Mouse (Mus musculus) forebrain, embryonic 13.5 days (tissue): Measurements from ENCODE around the gene Zfp385b. TPM values are rescaled to one million over a fixed set of nuclear protein-coding genes. Genes with fewer than 3 reads are reported as not detected.

Experiments used
- ATAC-seq: fragments of 200-750 bp; cut with Nextera tagmentation; 2 replicates; pipeline ENCODE4 v1.8.0; 2017
- H3K27ac ChIP-seq: fragments of 300-500 bp; sonication (generic); 2 replicates; pipeline ENCODE4 v1.5.1; 2015; ENCODE audit warnings: inconsistent platforms, mild to moderate bottlenecking, moderate library complexity
- H3K27me3 ChIP-seq: fragments of 300-500 bp; sonication (generic); 2 replicates; pipeline ENCODE4 v1.6.1; 2015; ENCODE audit warnings: mild to moderate bottlenecking, inconsistent platforms
- H3K36me3 ChIP-seq: fragments of 300-500 bp; sonication (generic); 2 replicates; pipeline ENCODE4 v1.6.1; 2015; ENCODE audit warnings: mild to moderate bottlenecking, inconsistent platforms; ENCODE audit not compliant: poor library complexity, severe bottlenecking
- H3K4me1 ChIP-seq: fragments of 300-500 bp; sonication (generic); 2 replicates; pipeline ENCODE4 v1.6.1; 2015; ENCODE audit warnings: inconsistent platforms
- H3K4me2 ChIP-seq: fragments of 300-500 bp; sonication (generic); 2 replicates; pipeline ENCODE4 v1.6.1; 2015; ENCODE audit warnings: inconsistent platforms, mild to moderate bottlenecking, moderate library complexity
- H3K4me3 ChIP-seq: fragments of 300-500 bp; sonication (generic); 2 replicates; pipeline ENCODE4 v1.5.1; 2015; ENCODE audit warnings: mild to moderate bottlenecking, inconsistent platforms
- H3K9ac ChIP-seq: fragments of 300-500 bp; sonication (generic); 2 replicates; pipeline ENCODE4 v1.6.1; 2015; ENCODE audit warnings: mild to moderate bottlenecking, inconsistent platforms
- H3K9me3 ChIP-seq: fragments of 300-500 bp; sonication (generic); replicated peaks from 2 replicates; pipeline ENCODE4 v1.6.1; 2016; ENCODE audit warnings: inconsistent platforms
- WGBS: fragments of 180-500 bp; shearing (Covaris S2); methylation state at CpG from one replicate; pipeline ENCODE4 v1.1.7; 2015; 5-methylcytosine and 5-hydroxymethylcytosine counted together
- polyA plus RNA-seq: library from polyadenylated mRNA; unstranded; fragments of >200 nt; fragmentation: Nextera tagmentation; extraction: Ambion mirVana; gene quantifications from 2 replicates; pipeline ENCODE4 v1.2.1, GENCODE M21; 2015

Gene Zfp385b
- polyA plus RNA-seq: 3.9 and 4.6 TPM in 2 replicates

DNA sequence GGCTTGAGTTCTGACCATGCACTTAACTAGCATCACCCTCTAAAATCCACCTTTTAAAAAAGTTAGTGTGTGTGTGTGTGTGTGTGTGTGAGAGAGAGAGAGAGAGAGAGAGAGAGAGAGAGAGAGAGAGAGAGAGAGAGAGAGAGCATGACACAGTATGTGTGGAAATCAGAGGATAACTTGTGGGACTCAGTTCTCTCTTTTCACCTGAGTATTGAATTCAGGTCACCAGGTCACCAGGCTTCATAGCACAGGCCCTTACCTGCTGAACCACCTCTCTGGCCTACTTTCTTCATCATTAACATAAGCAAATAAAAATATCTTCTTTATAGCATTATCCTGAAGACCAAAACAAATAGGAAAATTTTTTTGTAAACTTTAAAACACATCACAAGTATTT, at the start of gene Zfp385b:
Gene Zfp385b (minus strand): TSS at position 101 of the 400 bp plus-strand sequence.
- no peak within 1 kb of the TSS for H3K27ac ChIP-seq
- no peak for ATAC-seq
- peaks cover 13% of the 10 kb centered on the region; the same call in 1 of the 2 replicates for H3K4me1 ChIP-seq
- no peak within 1 kb of the TSS for H3K4me2 ChIP-seq
- no peaks in the 10 kb centered on the region; the same call in 1 of the 2 replicates for H3K9me3 ChIP-seq
- H3K4me3 ChIP-seq: no peak within 1 kb of the TSS
- no peaks in the 10 kb centered on the region for H3K36me3 ChIP-seq
- peaks cover 48% of the 10 kb centered on the region for H3K27me3 ChIP-seq
- H3K9ac ChIP-seq: no peak within 1 kb of the TSS

DNA sequence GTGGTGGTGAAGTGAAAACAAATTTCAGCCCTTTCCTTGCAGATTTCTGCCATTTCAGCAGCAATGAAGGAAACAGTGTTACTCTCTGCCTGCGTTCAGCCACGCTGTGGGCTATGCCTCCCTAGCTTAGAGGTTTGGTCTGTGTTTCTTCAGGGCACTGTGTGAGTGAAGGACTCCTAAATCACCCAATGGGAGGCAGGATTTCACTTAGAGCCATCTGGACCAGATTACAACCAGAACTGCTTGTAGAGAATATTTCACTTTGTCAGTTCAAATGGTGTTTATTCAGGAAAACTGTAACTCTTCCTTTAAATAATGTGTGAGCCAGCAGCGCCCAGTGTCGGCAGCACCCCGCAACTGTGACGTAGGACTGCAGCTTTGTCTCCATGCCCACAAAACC, 44.5 kb upstream of the Zfp385b start:
- Histone ChIP-seq H3K9ac (no peak overlapping the region), H3K4me1 (no peaks in the 10 kb centered on the region), H3K27ac (no peak overlapping the region), H3K4me2 (no peak overlapping the region), H3K4me3 (no peak overlapping the region), H3K27me3 (no peaks in the 10 kb centered on the region), H3K36me3 (no peaks in the 10 kb centered on the region), H3K9me3 (no peaks in the 10 kb centered on the region)
- ATAC-seq: no peak
- WGBS: 90% methylated on average over 6 of the region's 6 CpGs

DNA sequence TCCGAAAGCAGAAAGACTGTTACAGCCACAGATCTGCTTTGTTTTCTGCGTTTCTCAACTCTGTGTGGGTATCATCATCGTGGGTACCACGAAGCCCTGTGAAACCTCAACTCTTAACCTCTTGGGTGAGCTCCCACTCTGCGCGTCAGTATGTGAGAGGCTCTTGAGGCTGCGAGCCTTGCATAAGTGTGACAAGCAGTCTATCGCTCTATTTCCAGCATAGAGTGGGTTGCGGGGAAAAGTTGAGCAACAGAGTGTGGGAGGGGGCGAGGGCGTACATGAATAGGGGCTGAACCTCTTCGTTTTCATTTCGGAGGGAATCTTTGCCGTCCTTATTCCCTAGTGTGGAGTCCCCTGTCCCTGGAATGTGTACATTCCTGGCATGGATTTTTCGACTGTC, 44.1 kb upstream of the Zfp385b start:
- 82% methylated on average over 15 of the region's 15 CpGs for WGBS
- Histone ChIP-seq H3K4me2 (no peak overlapping the region), H3K4me1 (no peaks in the 10 kb centered on the region), H3K4me3 (no peak overlapping the region), H3K36me3 (no peaks in the 10 kb centered on the region), H3K27me3 (no peaks in the 10 kb centered on the region), H3K9ac (no peak overlapping the region), H3K27ac (no peak overlapping the region), H3K9me3 (no peaks in the 10 kb centered on the region)
- ATAC-seq: no peak

DNA sequence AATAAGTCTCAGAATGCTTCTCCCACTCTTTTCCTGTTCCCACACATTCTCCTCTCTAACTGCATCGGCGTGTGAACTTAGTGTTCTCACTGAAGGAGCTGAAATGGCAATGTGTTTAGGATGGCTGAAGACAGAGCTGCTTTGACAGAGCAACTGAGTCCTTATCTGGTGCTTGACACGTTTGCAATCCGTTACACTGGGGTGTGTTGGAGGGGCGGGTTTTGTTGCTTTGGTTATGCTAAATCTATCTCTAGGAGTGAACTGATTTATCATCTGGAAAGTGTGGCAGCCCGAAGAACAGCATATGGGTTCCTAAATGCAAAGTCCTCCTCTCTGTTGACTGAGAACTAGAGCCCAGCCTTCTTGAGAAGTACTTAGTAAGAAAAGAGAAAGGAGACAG, 22.0 kb upstream of the Zfp385b start:
- Histone ChIP-seq H3K27me3 (no peaks in the 10 kb centered on the region), H3K4me2 (no peak overlapping the region), H3K9ac (no peak overlapping the region), H3K9me3 (no peaks in the 10 kb centered on the region), H3K36me3 (no peaks in the 10 kb centered on the region), H3K27ac (no peak overlapping the region), H3K4me3 (no peak overlapping the region), H3K4me1 (no peaks in the 10 kb centered on the region)
- no peak for ATAC-seq
- WGBS: 78% methylated on average over 6 of the region's 6 CpGs

DNA sequence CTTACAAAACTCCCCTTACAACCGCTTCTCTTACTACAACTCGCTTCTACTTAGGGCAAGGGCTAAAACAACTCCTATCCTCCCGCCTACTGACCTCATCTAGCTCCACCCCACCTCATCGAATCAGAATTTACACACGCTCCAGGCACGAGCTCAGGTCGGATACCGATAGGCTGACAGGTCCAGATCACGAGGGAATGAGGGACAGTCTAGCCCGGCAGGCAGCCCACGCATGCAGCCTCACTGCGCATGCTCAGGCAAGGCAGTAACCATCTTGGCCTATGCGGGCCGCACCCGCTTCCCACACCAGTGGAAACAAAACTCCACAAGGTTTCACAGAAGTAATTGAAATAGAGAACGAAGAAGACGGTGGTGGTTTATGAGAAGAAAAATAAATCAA, 20.1 kb upstream of the Zfp385b start:
- ATAC-seq: no peak
- no peak overlapping the region for H3K4me3 ChIP-seq
- WGBS: 94% methylated on average over 17 of the region's 17 CpGs
- H3K27ac ChIP-seq: no peak overlapping the region
- H3K36me3 ChIP-seq: no peaks in the 10 kb centered on the region
- no peaks in the 10 kb centered on the region for H3K4me1 ChIP-seq
- no peak overlapping the region for H3K4me2 ChIP-seq
- no peak overlapping the region for H3K9ac ChIP-seq
- no peaks in the 10 kb centered on the region for H3K27me3 ChIP-seq
- H3K9me3 ChIP-seq: no peaks in the 10 kb centered on the region

DNA sequence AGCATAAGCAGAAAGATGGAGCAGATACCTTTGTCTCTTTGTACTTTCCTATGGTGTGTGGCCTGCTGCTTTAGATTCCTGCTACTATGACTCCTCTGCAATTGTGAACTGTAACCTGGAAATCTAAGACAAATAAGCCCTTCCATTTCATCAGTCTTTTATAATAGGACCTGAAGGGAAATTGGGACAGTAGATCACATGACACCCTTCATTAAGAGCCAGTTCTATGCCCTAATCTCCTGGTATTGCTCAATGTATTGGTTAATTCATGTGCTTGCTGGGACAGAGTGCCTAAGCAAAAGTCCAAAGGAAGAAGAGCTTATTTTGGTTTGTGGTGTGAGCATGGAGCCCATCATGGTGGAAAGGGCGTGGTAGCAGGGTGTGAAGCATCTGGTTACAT, 19.2 kb upstream of the Zfp385b start:
- H3K36me3 ChIP-seq: no peaks in the 10 kb centered on the region
- WGBS: 89% methylated on average over 1 of the region's 1 CpGs

DNA sequence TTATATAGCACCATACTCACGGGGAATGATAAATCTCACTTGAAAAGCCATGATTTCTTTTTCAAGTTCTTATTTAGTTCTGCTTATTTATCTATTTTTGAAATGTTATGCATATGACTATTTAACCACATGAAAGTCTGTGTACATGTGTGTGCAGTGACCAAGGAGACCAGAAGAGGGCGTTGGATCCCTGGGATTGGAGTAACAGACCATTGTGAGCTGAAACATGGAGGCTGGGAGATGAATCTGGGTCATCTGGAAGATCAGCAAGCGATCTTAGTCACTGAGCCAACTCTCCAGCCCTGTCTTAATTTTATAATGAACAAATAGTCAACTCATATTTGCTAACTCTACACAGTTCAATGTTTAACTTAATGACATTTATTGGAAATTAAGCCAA, 16.3 kb upstream of the Zfp385b start:
- H3K27ac ChIP-seq: no peak overlapping the region
- H3K4me2 ChIP-seq: no peak overlapping the region
- no peaks in the 10 kb centered on the region for H3K36me3 ChIP-seq
- ATAC-seq: no peak
- no peak overlapping the region for H3K4me3 ChIP-seq
- 58% methylated on average over 3 of the region's 3 CpGs for WGBS
- no peaks in the 10 kb centered on the region for H3K9me3 ChIP-seq
- no peak overlapping the region for H3K9ac ChIP-seq
- H3K27me3 ChIP-seq: no peaks in the 10 kb centered on the region
- H3K4me1 ChIP-seq: no peaks in the 10 kb centered on the region

More for the DNA sequence above, 19.2 kb upstream of the Zfp385b start:
- Histone ChIP-seq H3K4me3 (no peak overlapping the region), H3K4me2 (no peak overlapping the region), H3K9me3 (no peaks in the 10 kb centered on the region), H3K9ac (no peak overlapping the region), H3K27ac (no peak overlapping the region), H3K4me1 (no peaks in the 10 kb centered on the region), H3K27me3 (no peaks in the 10 kb centered on the region)
- ATAC-seq: no peak

DNA sequence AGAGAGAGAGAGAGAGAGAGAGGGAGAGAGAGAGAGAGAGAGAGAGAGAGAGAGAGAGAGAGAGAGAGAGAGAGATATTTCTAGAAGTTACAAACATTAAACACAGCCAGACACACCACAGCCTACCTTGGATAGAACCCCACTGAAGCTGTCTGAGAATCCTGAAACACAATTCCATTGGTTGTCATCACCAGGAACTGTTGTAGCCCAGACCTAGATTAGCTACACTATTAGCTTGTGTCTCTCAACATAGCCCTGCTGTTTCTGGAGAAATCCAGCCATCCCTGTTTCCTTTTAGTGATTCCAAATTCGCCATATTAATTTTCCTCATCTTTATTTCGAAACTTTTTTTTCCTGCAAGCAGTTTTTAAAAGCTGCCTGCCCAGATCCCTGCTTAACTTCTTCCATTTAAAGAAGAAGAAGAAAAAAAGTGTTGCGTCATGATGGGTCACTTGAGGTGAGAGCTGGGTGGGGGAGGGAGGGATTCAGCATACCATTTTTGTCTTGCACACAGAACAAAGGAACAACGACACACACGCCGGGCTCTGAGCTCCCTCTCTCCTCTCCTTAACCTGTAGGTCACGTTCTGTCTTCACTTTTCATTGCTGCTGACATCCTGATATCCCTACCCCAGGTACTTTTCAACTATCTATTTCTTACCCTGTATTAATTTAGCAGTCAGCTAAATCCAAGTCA, 6.8 kb upstream of the Zfp385b start:
- H3K4me2 ChIP-seq: no peak overlapping the region
- ATAC-seq: no peak
- no peak overlapping the region for H3K9ac ChIP-seq
- H3K27ac ChIP-seq: no peak overlapping the region
- no peaks in the 10 kb centered on the region for H3K27me3 ChIP-seq
- 49% methylated on average over 7 of the region's 7 CpGs for WGBS
- no peak overlapping the region for H3K4me3 ChIP-seq
- H3K36me3 ChIP-seq: no peaks in the 10 kb centered on the region
- no peaks in the 10 kb centered on the region; the same call in 1 of the 2 replicates for H3K9me3 ChIP-seq
- H3K4me1 ChIP-seq: no peaks in the 10 kb centered on the region

DNA sequence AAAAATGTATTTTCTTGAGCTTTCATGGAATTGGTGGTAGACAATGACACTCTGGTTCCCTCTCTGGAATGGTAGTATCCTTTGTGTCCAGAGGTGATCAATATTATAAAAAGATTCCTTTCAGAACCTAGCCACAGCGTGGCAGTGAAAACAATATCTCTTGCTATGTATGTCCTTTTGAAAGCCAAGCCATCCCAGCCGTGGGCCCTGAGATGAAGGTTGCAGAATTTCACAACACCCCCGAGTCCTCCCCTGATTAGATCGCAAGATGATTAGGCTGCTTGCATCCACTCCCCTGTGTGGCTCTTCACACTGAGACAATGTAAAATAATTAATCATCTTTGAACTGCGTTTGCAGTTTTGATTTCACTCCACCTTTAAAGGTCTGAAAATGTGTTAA, 3.6 kb upstream of the Zfp385b start:
- no peaks in the 10 kb centered on the region for H3K36me3 ChIP-seq
- no peak overlapping the region for H3K9ac ChIP-seq
- ATAC-seq: no peak
- 85% methylated on average over 5 of the region's 5 CpGs for WGBS
- no peaks in the 10 kb centered on the region; the same call in 1 of the 2 replicates for H3K9me3 ChIP-seq
- H3K4me2 ChIP-seq: no peak overlapping the region
- peaks cover 14% of the 10 kb centered on the region for H3K27me3 ChIP-seq
- no peak overlapping the region for H3K27ac ChIP-seq
- H3K4me1 ChIP-seq: no peaks in the 10 kb centered on the region
- H3K4me3 ChIP-seq: no peak overlapping the region

DNA sequence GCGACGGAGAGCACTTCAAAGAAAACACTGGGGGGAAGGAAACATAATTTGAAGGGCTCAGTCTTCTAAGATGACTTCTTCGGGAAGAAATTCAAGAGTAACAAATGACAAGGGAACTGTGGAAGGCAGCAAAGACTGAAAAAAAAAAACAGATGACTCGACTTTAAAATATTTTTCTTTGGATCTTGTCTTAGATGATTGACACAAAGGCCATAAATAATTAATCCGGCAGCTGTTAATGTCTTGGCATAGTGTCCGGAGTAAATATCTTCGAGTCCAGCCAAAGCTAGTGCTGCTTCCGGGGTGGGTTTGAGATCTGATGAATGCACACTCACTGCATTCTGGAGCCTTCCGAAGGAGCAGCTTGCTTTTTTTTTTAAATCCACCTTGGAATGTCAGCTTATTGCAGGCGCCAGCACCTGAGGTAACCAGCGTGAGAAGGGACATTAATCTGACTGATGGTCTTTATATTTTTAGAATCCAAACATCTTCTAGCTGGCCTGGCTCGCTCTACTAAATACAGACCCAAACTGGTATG, 2.0 kb downstream of the Zfp385b start:
- H3K4me3 ChIP-seq: peak overlapping the region; percentile 66
- H3K27me3 ChIP-seq: peaks cover 59% of the 10 kb centered on the region
- no peaks in the 10 kb centered on the region; the same call in 1 of the 2 replicates for H3K9me3 ChIP-seq
- peaks cover 13% of the 10 kb centered on the region; the same call in 1 of the 2 replicates for H3K4me1 ChIP-seq
- peak overlapping the region; percentile 100 for H3K4me2 ChIP-seq
- H3K36me3 ChIP-seq: no peaks in the 10 kb centered on the region
- peak overlapping the region; percentile 69; the same call in 1 of the 2 replicates for H3K9ac ChIP-seq
- WGBS: 34% methylated on average over 12 of the region's 12 CpGs
- ATAC-seq: no peak
- H3K27ac ChIP-seq: no peak overlapping the region

DNA sequence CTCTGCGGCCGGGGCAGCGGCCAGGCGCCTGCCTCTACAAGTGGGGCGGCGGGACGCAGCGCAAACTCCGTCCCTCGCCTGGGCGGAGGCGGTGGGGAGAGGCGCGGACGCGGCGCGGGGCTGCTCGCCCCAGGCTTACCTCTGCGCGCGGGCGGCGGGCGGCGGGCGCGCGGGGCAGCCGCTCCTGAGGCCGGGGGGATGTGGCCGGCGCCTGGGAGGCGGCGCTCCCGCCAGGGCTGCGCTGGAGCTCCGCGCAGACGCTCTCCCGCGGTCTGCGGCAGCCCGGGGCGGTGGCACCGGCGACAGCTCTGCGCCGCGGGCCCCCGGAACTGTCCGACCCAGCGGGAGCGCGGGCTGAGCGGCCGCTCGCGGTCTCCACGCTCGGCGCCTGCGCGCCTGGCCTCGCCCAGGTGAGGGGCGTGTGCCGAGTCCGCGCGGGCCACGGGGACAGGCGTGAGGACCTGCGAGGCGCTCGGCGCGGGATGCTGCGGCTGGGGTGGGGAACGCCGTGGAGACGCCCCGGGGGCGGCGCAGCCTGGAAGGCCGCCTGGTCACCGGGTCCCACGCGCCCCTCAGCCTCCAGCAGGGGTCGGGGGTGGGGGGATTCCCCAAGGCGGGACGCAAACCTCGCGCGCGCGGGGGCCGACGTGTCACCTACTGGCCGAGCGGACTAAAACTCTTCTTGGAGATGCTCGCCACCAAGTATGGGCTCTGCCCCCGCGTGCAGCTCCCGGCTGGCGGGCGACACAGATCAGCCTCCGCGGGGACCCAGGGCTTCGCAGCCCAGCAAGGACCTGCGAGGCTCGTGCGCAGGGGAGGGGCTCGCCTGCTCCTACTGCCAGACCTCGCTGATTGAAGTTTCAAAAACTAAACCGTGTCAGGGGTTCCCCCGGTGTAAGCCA, 2.8 kb downstream of the Zfp385b start:
- Histone ChIP-seq H3K27me3 (peaks cover 59% of the 10 kb centered on the region), H3K27ac (no peak overlapping the region), H3K4me3 (peak overlapping the region; percentile 66), H3K36me3 (no peaks in the 10 kb centered on the region), H3K9ac (peak overlapping the region; percentile 69), H3K9me3 (no peaks in the 10 kb centered on the region; the same call in 1 of the 2 replicates), H3K4me2 (peak overlapping the region; percentile 100), H3K4me1 (peaks cover 13% of the 10 kb centered on the region; the same call in 1 of the 2 replicates)
- WGBS: under 1% methylated on average over 87 of the region's 116 CpGs
- peak; percentile 90 for ATAC-seq
